Mouse (Mus musculus): ENCODE results near the gene Stx4a. TPM values are rescaled to one million over a fixed set of nuclear protein-coding genes. Genes with fewer than 3 reads are reported as not detected.
A peak's percentile ranks its signal among the peaks of the same experiment; 100 is the strongest.

Gene Stx4a
- polyA plus RNA-seq, 1 experiment from 2014 or later, result 21.7 TPM

DNA sequence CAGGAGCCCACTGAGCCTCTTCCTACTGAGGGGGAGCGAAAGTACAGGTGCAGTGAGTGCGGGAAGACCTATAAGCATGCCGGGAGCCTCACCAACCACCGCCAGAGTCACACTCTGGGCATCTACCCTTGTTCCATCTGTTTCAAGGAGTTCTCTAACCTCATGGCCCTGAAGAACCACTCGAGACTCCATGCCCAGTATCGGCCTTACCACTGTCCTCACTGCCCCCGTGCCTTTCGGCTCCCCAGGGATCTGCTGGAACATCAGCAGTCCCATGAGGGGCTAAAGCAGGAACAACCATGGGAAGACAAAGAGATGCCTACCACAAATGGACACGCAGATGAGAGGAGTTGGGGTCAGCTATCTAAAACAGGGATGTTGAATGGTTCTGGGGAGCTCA is 55.2 kb downstream of the Stx4a start:
- H3K9ac ChIP-seq (ENCODE audit: low read length), result no peak overlapping the region
- H3K27ac ChIP-seq (ENCODE audit: low read depth), result no peak overlapping the region
- H3K9me3 ChIP-seq (ENCODE audit: control insufficient read depth, low read length), result no peaks in the 10 kb centered on the region
- H3K4me1 ChIP-seq (replicated peaks; ENCODE audit: control insufficient read depth, insufficient read depth, low read length), result peaks cover 22% of the 10 kb centered on the region
- no peak overlapping the region for H3K4me3 ChIP-seq (ENCODE audit: low read depth, low read length)
- no peaks in the 10 kb centered on the region for H3K27me3 ChIP-seq (replicated peaks; ENCODE audit: control insufficient read depth, insufficient read depth, low read length)
- DNase-seq (ENCODE audit: low spot score) (no peak), ATAC-seq (replicated peaks; ENCODE audit: low FRiP score, low TSS enrichment, low read depth) (no peak)
- 94% methylated on average over 9 of the region's 9 CpGs for WGBS
- H3K4me2 ChIP-seq (ENCODE audit: low read length), result no peak overlapping the region
- H3K36me3 ChIP-seq (ENCODE audit: control insufficient read depth, insufficient read depth, low read length), result peaks cover 67% of the 10 kb centered on the region

GRCm38 (mm10) chr7:127880431-127880830 is 56.3 kb downstream of the Stx4a start:
- Histone ChIP-seq H3K9me3 (ENCODE audit: control insufficient read depth, low read length) (no peaks in the 10 kb centered on the region), H3K36me3 (ENCODE audit: control insufficient read depth, insufficient read depth, low read length) (peaks cover 78% of the 10 kb centered on the region), H3K4me3 (ENCODE audit: low read depth, low read length) (no peak overlapping the region), H3K4me1 (replicated peaks; ENCODE audit: control insufficient read depth, insufficient read depth, low read length) (peaks cover 19% of the 10 kb centered on the region), H3K27me3 (replicated peaks; ENCODE audit: control insufficient read depth, insufficient read depth, low read length) (no peaks in the 10 kb centered on the region), H3K4me2 (ENCODE audit: low read length) (no peak overlapping the region), H3K27ac (ENCODE audit: low read depth) (no peak overlapping the region), H3K9ac (ENCODE audit: low read length) (no peak overlapping the region)
- WGBS, result 86% methylated on average over 12 of the region's 12 CpGs
- no peak for DNase-seq (ENCODE audit: low spot score)
- ATAC-seq (replicated peaks; ENCODE audit: low FRiP score, low TSS enrichment, low read depth), result no peak

GRCm38 (mm10) chr7:127885951-127886350 is 61.9 kb downstream of the Stx4a start:
- Histone ChIP-seq H3K9me3 (ENCODE audit: control insufficient read depth, low read length) (no peaks in the 10 kb centered on the region), H3K4me1 (replicated peaks; ENCODE audit: control insufficient read depth, insufficient read depth, low read length) (peaks cover 11% of the 10 kb centered on the region; the same call in 1 of the 2 replicates), H3K27ac (ENCODE audit: low read depth) (no peak overlapping the region), H3K4me2 (ENCODE audit: low read length) (no peak overlapping the region), H3K9ac (ENCODE audit: low read length) (0 out of 2 replicates have a peak overlapping the region, but pooled peaks have one; percentile 1), H3K36me3 (ENCODE audit: control insufficient read depth, insufficient read depth, low read length) (peaks cover 94% of the 10 kb centered on the region), H3K27me3 (replicated peaks; ENCODE audit: control insufficient read depth, insufficient read depth, low read length) (no peaks in the 10 kb centered on the region), H3K4me3 (ENCODE audit: low read depth, low read length) (no peak overlapping the region)
- no peak for DNase-seq (ENCODE audit: low spot score)
- 55% methylated on average over 6 of the region's 6 CpGs for WGBS
- ATAC-seq (replicated peaks; ENCODE audit: low FRiP score, low TSS enrichment, low read depth), result no peak

DNA sequence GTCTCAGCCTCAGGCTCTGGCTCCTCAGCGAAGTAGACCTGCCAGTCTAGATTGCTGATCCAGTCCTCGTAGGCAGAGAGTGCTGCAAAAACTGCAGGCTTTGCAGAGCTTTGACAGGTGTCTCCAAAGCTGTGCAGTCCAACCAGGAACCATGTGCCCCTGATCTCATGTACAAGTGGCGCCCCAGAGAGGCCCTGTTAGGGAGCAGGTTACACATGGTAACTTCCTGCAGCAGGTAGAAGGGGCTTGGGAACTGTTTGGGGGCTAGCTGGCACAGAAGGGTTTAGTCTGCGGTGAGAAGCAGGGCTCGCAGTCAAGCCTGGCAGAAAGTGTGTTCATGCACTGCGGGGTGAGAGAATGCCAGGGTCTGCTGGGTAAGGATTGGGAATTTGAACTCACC is 62.5 kb downstream of the Stx4a start:
- Histone ChIP-seq H3K4me2 (ENCODE audit: low read length) (no peak overlapping the region), H3K9me3 (ENCODE audit: control insufficient read depth, low read length) (no peaks in the 10 kb centered on the region), H3K27ac (ENCODE audit: low read depth) (no peak overlapping the region), H3K9ac (ENCODE audit: low read length) (no peak overlapping the region), H3K4me1 (replicated peaks; ENCODE audit: control insufficient read depth, insufficient read depth, low read length) (peaks cover 11% of the 10 kb centered on the region; the same call in 1 of the 2 replicates), H3K4me3 (ENCODE audit: low read depth, low read length) (no peak overlapping the region), H3K27me3 (replicated peaks; ENCODE audit: control insufficient read depth, insufficient read depth, low read length) (no peaks in the 10 kb centered on the region), H3K36me3 (ENCODE audit: control insufficient read depth, insufficient read depth, low read length) (peaks cover 88% of the 10 kb centered on the region)
- DNase-seq (ENCODE audit: low spot score) (no peak), ATAC-seq (replicated peaks; ENCODE audit: low FRiP score, low TSS enrichment, low read depth) (no peak)
- 89% methylated on average over 6 of the region's 6 CpGs for WGBS

GRCm38 (mm10) chr7:127887191-127887590 is 63.1 kb downstream of the Stx4a start:
- H3K9me3 ChIP-seq (ENCODE audit: control insufficient read depth, low read length), result no peaks in the 10 kb centered on the region
- no peak overlapping the region for H3K4me3 ChIP-seq (ENCODE audit: low read depth, low read length)
- no peak overlapping the region for H3K9ac ChIP-seq (ENCODE audit: low read length)
- H3K36me3 ChIP-seq (ENCODE audit: control insufficient read depth, insufficient read depth, low read length), result peaks cover 82% of the 10 kb centered on the region
- no peaks in the 10 kb centered on the region for H3K27me3 ChIP-seq (replicated peaks; ENCODE audit: control insufficient read depth, insufficient read depth, low read length)
- H3K4me1 ChIP-seq (replicated peaks; ENCODE audit: control insufficient read depth, insufficient read depth, low read length), result peaks cover 11% of the 10 kb centered on the region; the same call in 1 of the 2 replicates
- no peak overlapping the region for H3K4me2 ChIP-seq (ENCODE audit: low read length)
- 83% methylated on average over 8 of the region's 8 CpGs for WGBS
- no peak overlapping the region for H3K27ac ChIP-seq (ENCODE audit: low read depth)
- no peak for ATAC-seq (replicated peaks; ENCODE audit: low FRiP score, low TSS enrichment, low read depth)
- no peak for DNase-seq (ENCODE audit: low spot score)

- peaks cover 11% of the 10 kb centered on the region; the same call in 1 of the 2 replicates for H3K4me1 ChIP-seq (replicated peaks; ENCODE audit: control insufficient read depth, insufficient read depth, low read length)
- no peak overlapping the region for H3K9ac ChIP-seq (ENCODE audit: low read length)
- ATAC-seq (replicated peaks; ENCODE audit: low FRiP score, low TSS enrichment, low read depth) (no peak), DNase-seq (ENCODE audit: low spot score) (no peak)
- no peaks in the 10 kb centered on the region for H3K9me3 ChIP-seq (ENCODE audit: control insufficient read depth, low read length)
- no peak overlapping the region for H3K4me3 ChIP-seq (ENCODE audit: low read depth, low read length)
- no peaks in the 10 kb centered on the region for H3K27me3 ChIP-seq (replicated peaks; ENCODE audit: control insufficient read depth, insufficient read depth, low read length)
- H3K36me3 ChIP-seq (ENCODE audit: control insufficient read depth, insufficient read depth, low read length), result peaks cover 82% of the 10 kb centered on the region
- 72% methylated on average over 3 of the region's 3 CpGs for WGBS
- no peak overlapping the region for H3K27ac ChIP-seq (ENCODE audit: low read depth)
- no peak overlapping the region for H3K4me2 ChIP-seq (ENCODE audit: low read length)
Measured at GRCm38 (mm10) chr7:127887781-127888180, 63.7 kb downstream of the Stx4a start.

- 70% methylated on average over 3 of the region's 3 CpGs for WGBS
- Histone ChIP-seq H3K9ac (ENCODE audit: low read length) (no peak overlapping the region), H3K27ac (ENCODE audit: low read depth) (no peak overlapping the region), H3K4me2 (ENCODE audit: low read length) (no peak overlapping the region), H3K4me1 (replicated peaks; ENCODE audit: control insufficient read depth, insufficient read depth, low read length) (peaks cover 4% of the 10 kb centered on the region; the same call in 1 of the 2 replicates), H3K4me3 (ENCODE audit: low read depth, low read length) (no peak overlapping the region), H3K9me3 (ENCODE audit: control insufficient read depth, low read length) (no peaks in the 10 kb centered on the region), H3K27me3 (replicated peaks; ENCODE audit: control insufficient read depth, insufficient read depth, low read length) (no peaks in the 10 kb centered on the region), H3K36me3 (ENCODE audit: control insufficient read depth, insufficient read depth, low read length) (peaks cover 77% of the 10 kb centered on the region)
- ATAC-seq (replicated peaks; ENCODE audit: low FRiP score, low TSS enrichment, low read depth) (no peak), DNase-seq (ENCODE audit: low spot score) (no peak)
Measured at GRCm38 (mm10) chr7:127888821-127889220, 64.7 kb downstream of the Stx4a start.

DNA sequence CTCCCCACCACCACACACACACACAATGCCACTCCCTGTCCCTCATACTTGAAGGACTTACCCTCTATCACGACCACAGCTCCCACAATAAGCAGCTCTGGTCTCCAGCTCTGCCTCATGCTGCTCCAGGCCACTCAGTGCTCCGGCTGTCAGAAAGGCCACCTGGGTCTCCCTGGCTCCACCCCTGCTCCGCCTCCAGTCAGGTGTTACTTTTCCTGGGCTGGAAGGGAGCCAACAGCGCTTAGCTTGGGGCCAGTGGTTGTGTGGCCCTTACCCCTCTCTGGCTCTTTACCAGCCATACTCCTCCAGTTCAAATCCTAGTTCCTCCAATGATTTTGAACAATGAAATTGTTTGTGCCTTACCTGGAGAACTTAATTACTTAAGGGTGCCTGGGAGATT is 66.7 kb downstream of the Stx4a start, which contains the start of gene Prss53:
TSS of gene Prss53 (minus strand) at position 173 of the 400 bp plus-strand sequence.
- WGBS, result 24% methylated on average over 4 of the region's 4 CpGs
- Histone ChIP-seq H3K36me3 (ENCODE audit: control insufficient read depth, insufficient read depth, low read length) (peaks cover 57% of the 10 kb centered on the region), H3K9me3 (ENCODE audit: control insufficient read depth, low read length) (no peaks in the 10 kb centered on the region), H3K9ac (ENCODE audit: low read length) (no peak within 1 kb of the TSS), H3K27me3 (replicated peaks; ENCODE audit: control insufficient read depth, insufficient read depth, low read length) (no peaks in the 10 kb centered on the region), H3K4me3 (ENCODE audit: low read depth, low read length) (no peak within 1 kb of the TSS), H3K4me1 (replicated peaks; ENCODE audit: control insufficient read depth, insufficient read depth, low read length) (peaks cover 8% of the 10 kb centered on the region), H3K4me2 (ENCODE audit: low read length) (no peak within 1 kb of the TSS), H3K27ac (ENCODE audit: low read depth) (no peak within 1 kb of the TSS)
- no peak for DNase-seq (ENCODE audit: low spot score)
- no peak for ATAC-seq (replicated peaks; ENCODE audit: low FRiP score, low TSS enrichment, low read depth)

DNA sequence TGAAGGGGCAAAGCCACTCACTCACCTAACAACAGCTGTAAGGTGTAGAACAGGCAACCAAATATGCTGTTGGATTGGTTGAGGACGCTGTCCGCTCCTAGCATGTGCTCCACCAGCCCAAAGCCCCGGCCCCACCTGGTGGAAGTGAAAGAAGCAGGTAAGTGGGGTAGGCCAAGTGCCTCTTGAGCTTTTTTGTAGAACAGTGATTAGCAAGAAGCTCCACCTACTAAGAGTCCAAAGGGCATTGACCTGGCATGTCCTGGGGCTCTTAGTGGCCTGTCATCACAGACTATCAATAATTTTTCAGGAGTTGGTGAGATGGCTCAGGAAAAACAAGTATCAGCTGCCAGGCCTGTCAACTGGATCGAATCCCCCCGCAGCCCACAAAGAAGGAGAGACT is 70.4 kb downstream of the Stx4a start:
- H3K27ac ChIP-seq (ENCODE audit: low read depth), result 0 out of 2 replicates have a peak overlapping the region, but pooled peaks have one; percentile 74
- H3K9ac ChIP-seq (ENCODE audit: low read length), result peak overlapping the region; percentile 65
- H3K4me1 ChIP-seq (replicated peaks; ENCODE audit: control insufficient read depth, insufficient read depth, low read length), result peaks cover 8% of the 10 kb centered on the region
- DNase-seq (ENCODE audit: low spot score), result no peak
- 73% methylated on average over 5 of the region's 5 CpGs for WGBS
- no peaks in the 10 kb centered on the region for H3K27me3 ChIP-seq (replicated peaks; ENCODE audit: control insufficient read depth, insufficient read depth, low read length)
- peak overlapping the region; percentile 67 for H3K4me3 ChIP-seq (ENCODE audit: low read depth, low read length)
- no peak for ATAC-seq (replicated peaks; ENCODE audit: low FRiP score, low TSS enrichment, low read depth)
- peak overlapping the region; percentile 84 for H3K4me2 ChIP-seq (ENCODE audit: low read length)
- peaks cover 20% of the 10 kb centered on the region for H3K36me3 ChIP-seq (ENCODE audit: control insufficient read depth, insufficient read depth, low read length)
- no peaks in the 10 kb centered on the region for H3K9me3 ChIP-seq (ENCODE audit: control insufficient read depth, low read length)
